Mouse (Mus musculus) liver, adult 10 weeks (tissue): ENCODE results near the gene Rtca. TPM values are rescaled to one million over a fixed set of nuclear protein-coding genes. Genes with fewer than 3 reads are reported as not detected.

ENCODE experiments used
- polyA plus RNA-seq: library from polyadenylated mRNA; stranded (reverse); fragments of 350-450 nt; fragmentation: Illumina TruSeq; extraction: RNeasy Lipid Tissue Mini Kit (QIAGEN cat#74804); gene quantifications from one replicate; pipeline ENCODE4 v1.2.3, GENCODE M21; 2014; ENCODE audit warnings: low read depth, low replicate concordance

Rtca gene
- 16.4 TPM for polyA plus RNA-seq

GRCm38 (mm10) chr3:116507772-116508351, at the start of gene Rtca:
Rtca (minus strand) TSS chr3:116508208.

GRCm38 (mm10) chr3:116512904-116513716, 5.1 kb upstream of the Rtca start, which contains the start of gene Dbt:
Dbt (plus strand) TSS chr3:116513070.

Other genes starting within 250 kb of the Rtca start
- 1.7 TPM for gene Cdc14a, start 84.2 kb downstream of the Rtca start, polyA plus RNA-seq
- 118 TPM for gene Dbt, start 4.9 kb upstream of the Rtca start, polyA plus RNA-seq
- 0.72 TPM for gene Lrrc39, start 54.8 kb upstream of the Rtca start, polyA plus RNA-seq
- gene Sass6, start 86.8 kb upstream of the Rtca start, polyA plus RNA-seq: 2.0 TPM
- gene Trmt13, start 106.4 kb upstream of the Rtca start, polyA plus RNA-seq: 10.8 TPM
- gene Mfsd14a, start 154.5 kb upstream of the Rtca start, polyA plus RNA-seq: 44.0 TPM
- not detected for gene Gm43191, start 173.1 kb upstream of the Rtca start, polyA plus RNA-seq
- 73.1 TPM for gene Slc35a3, start 204.6 kb upstream of the Rtca start, polyA plus RNA-seq